Mouse (Mus musculus): ENCODE results near the gene Sarm1. TPM values are rescaled to one million over a fixed set of nuclear protein-coding genes. Genes with fewer than 3 reads are reported as not detected.
A peak's percentile ranks its signal among the peaks of the same experiment; 100 is the strongest.

Gene Sarm1
- total RNA-seq, 1 experiment from 2014 or later: 0.23 TPM

DNA sequence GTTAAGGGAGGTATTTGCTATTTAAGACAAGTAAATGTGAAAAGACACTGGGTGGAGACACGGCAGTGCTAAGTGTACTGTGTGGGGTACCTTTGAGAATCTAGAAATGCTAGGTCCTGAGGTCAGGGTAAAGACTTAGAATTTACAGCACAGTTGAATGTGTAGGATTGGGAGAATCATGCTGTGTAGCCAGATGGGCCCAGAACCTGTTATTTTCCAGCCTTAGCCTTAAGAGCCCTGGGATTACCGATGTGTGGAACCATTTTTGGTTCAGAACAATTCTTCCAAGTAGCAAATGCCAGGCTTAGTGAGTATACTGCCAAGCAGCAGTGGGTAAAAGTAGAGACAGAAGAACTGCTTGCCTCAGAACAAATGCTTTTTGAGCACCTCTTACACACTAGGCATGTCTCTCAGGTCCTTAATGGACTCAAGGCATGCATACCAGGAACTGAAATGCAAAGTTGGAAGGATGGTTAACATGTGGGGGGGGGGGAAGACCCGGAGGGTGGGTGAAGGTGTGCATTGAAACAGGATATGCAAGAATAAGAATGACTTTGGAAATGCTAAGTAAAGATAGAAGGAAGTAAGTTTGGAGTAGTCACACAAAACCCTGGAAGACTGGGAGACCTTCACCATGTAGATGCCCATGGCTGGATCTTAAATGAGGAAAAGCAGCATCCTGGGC is 15.7 kb upstream of the Sarm1 start:
- no peak for ATAC-seq (ENCODE audit: extremely low read depth, insufficient number of reproducible peaks, low FRiP score, poor library complexity, severe bottlenecking)

DNA sequence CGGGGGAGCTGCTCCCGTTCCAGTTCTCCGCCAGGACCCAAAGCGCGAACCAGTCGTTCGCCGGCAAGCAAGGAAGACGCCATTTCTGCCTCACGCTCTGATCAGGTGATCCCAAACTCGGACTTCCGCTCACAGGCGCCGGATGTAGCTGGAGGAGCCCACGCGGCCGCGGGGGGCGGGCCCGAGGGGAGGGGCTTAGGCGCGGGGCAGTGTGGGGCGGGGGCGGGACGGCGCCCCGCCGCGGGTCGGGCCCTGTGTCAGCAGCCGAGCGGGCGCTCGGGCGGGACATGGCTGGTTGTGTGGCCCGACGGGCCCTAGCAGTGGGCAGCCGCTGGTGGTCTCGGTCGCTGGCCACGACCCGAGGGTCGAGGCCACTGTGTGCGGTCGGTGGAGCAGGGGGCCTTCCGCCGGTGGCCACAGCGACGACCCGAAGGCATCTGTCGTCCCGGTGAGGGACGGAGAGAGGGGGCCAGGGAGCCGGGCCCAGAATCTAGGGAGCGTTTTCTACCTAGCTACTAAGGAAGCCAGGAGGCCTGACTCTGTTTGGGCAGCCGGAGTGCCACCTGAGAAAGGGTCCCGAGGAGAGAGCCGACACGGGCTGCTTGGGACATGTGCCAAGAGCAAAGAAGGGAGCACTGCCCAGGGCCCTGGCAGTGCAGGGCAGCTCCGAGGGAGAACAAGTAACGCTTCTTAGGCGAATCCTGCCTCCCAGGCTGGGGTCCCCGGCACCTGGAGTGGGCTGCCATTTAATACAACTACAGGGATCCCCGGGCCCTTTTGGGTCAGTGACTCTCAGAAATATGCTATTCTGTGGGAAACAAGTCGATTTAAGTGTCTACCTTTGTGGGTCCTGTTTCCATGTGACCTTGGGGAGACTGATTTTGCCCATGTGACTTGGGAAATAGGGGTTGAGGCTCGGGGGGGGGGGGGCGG is 14.7 kb upstream of the Sarm1 start, which contains the start of the genes Tmem199 and Poldip2:
TSS of gene Tmem199 (minus strand) at position 148 of the 933 bp plus-strand sequence.
TSS of gene Poldip2 (plus strand) at position 169 of the 933 bp plus-strand sequence.
- peak; percentile 91 for ATAC-seq (ENCODE audit: extremely low read depth, insufficient number of reproducible peaks, low FRiP score, poor library complexity, severe bottlenecking)

DNA sequence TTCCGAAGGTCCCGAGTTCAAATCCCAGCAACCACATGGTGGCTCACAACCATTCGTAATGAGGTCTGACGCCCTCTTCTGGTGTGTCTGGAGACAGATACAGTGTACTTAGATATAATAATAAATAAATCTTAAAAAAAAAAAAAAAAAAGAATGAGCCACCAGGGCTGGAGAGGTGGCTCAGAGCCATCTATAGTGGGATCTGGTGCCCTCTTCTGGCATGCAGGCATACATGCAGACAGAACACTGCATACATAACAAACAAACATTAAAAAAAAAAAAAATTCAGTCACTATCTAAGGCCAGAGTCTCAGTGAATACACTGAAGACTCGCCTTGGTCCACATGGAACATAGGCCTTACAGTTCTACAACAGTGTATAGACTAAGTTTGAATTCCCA is 11.6 kb upstream of the Sarm1 start:
- no peak for ATAC-seq (ENCODE audit: extremely low read depth, insufficient number of reproducible peaks, low FRiP score, poor library complexity, severe bottlenecking)

DNA sequence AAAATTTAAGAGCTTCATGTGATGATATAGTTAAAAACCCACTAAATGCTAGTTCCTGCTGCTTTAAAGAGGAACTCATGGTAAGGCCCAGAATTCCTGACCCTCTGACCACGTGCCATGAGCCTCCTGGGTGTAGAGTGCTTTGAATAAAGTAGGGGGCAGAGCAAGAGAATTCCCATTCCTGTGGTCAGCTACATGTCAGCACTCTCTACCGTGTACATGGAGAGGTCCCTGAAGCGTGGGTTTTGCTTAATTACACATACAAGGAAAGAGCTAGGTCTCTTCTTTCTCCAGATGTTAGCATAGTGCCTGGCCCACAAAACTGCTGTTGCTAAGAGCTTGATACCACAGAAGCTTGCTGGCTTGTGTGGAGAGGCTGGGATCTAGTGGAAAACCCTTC is 7.9 kb upstream of the Sarm1 start:
- ATAC-seq (ENCODE audit: extremely low read depth, insufficient number of reproducible peaks, low FRiP score, poor library complexity, severe bottlenecking): no peak

DNA sequence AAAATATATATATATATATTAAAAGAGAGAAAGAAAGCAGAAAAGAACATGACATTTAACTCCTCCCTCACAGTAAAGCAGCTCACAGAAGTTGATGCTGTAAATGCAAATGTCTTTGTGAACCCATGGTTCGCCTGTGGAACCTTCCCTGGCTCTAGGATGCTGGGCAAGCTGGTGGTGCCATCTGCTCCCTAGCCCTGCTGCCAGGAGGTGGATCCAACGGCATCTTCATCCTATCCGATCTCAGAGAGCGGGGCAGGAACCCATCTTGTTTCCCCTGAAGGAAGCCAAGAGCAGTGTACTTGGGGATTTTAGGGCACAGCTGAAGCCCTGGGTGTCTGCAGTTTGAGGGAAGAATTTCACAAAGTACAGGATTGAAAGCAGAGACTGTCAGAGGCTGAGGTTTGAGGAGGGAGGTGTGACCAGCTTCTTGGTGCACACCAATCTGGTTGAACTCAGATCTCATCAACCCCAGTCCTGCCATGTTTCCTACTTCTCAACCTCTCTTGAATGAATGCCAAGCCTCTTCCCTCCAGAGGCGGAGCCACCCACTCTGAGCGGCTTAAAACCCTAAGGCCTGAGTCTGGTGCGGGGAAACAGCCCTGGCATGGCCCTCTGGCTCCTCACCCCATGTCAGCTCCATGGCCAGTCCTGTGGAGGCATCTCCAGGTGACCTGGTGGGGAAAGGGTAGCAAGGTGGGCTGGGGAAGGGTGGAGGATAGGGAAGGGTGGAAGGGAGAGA is 5.5 kb upstream of the Sarm1 start, which contains the start of gene Sebox:
TSS of gene Sebox (plus strand) at position 539 of the 742 bp plus-strand sequence.
- no peak for ATAC-seq (ENCODE audit: extremely low read depth, insufficient number of reproducible peaks, low FRiP score, poor library complexity, severe bottlenecking)

DNA sequence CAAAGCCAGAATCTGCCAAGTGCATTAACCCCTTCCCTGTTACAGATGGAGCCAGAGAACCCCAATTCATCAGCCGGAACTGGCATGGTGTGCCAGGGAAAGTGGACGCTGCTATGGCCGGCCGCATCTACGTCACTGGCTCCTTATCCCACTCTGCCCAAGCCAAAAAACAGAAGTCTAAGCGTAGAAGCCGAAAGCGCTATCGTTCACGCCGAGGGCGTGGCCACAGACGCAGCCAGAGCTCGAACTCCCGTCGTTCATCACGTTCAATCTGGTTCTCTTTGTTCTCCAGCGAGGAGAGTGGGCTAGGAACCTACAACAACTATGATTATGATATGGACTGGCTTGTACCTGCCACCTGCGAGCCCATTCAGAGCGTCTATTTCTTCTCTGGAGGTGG is 4.0 kb upstream of the Sarm1 start:
- ATAC-seq (ENCODE audit: extremely low read depth, insufficient number of reproducible peaks, low FRiP score, poor library complexity, severe bottlenecking): no peak

DNA sequence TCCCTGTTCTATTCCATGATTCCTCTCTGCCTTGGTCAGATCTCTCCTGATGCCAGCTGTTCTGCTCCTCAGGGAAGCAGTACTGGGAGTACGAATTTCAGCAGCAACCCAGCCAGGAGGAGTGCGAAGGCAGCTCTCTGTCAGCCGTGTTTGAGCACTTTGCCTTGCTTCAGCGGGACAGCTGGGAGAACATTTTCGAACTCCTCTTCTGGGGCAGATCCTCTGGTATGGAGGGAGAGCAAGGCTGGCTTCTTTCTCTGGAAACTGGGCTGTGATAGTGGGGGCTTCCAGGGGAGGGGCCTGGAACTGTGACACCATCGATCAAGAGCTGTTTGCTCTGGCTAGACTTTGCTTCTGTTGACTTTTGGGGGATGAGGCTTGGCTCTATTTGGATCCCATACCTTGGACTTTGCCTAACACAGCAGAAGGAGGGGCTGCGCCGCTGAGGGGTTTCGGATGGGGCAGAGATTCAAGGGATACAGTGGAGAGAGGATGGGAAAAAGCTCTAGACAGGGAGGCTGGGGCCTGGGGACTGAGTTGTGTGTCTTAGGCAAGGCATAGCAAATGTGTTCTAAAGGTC is 3.2 kb upstream of the Sarm1 start:
- no peak for ATAC-seq (ENCODE audit: extremely low read depth, insufficient number of reproducible peaks, low FRiP score, poor library complexity, severe bottlenecking)

DNA sequence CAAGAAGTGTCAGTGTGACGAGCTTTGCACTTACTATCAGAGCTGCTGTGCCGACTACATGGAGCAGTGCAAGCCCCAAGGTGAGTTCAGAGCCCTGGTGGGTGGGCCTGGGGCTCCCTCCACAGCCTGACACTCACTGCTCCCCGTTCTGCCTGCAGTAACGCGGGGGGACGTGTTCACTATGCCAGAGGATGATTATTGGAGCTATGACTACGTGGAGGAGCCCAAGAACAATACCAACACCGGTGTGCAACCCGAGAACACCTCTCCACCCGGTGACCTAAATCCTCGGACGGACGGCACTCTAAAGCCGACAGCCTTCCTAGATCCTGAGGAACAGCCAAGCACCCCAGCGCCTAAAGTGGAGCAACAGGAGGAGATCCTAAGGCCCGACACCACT is 2.0 kb upstream of the Sarm1 start:
- no peak for ATAC-seq (ENCODE audit: extremely low read depth, insufficient number of reproducible peaks, low FRiP score, poor library complexity, severe bottlenecking)

DNA sequence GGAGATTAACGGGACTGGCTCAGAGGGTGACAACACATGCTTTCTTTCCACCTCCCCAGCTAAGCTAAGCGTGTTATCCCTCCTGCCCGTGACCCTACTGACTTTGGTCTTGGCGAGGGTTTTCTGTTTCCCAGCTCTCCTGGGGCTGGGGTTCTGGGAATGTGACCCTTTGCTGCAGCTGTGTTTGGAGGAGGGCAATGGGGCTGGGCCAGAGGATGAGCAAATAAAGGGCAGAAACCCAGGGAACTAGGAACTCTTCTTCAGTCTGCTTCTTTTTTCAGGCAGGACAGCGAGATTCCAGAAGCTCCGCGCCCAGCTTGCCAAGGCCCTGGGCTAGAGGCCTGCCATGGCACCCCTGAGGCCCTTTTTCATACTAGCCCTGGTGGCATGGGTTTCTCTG is 1.4 kb upstream of the Sarm1 start, which contains the start of gene Vtn:
TSS of gene Vtn (plus strand) at position 88 of the 400 bp plus-strand sequence.
- no peak for ATAC-seq (ENCODE audit: extremely low read depth, insufficient number of reproducible peaks, low FRiP score, poor library complexity, severe bottlenecking)

DNA sequence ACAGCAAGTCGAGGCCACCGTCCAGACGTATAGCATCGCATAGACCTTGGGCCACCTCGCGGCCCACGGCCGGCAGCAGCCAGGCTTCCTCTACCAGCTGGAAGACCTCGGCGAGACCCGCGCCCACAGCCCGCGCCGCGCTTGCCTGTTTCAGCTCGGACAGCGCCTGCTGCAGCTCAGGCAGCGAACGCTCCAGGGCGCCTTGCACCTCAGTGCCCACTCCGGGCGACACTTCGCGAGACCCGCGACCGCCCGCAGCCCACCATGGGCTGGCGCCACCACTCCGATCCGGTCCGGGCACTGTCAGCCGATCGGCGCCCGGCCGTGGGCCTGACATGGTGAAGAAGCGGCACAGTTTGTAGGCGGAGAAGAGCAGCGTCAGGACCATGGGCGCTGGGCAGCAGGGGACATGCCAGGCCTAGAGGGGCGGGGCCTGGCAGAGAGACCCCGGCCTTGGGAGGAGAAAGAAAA is 448 bp downstream of the Sarm1 start:
- ATAC-seq (ENCODE audit: extremely low read depth, insufficient number of reproducible peaks, low FRiP score, poor library complexity, severe bottlenecking): no peak

DNA sequence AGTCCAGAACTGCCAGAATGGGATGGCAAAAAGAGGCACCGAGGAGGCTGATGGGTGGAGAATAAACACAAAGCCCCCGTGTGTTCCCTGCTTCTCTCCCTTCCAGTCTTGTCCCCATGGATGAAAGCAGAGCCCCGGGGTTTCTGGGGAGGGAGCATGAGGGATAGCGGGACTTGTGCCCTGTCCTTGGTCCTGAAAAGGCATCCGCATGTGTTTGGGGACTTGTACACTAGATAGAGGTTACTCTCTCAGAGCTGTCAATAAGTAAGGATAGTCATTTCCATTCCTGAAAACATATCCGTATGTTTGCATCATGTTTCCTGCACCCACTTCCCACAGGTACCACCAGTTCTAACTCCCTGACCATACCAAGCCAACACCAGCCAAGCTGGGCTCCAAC is 1.6 kb downstream of the Sarm1 start:
- ATAC-seq (ENCODE audit: extremely low read depth, insufficient number of reproducible peaks, low FRiP score, poor library complexity, severe bottlenecking): no peak

DNA sequence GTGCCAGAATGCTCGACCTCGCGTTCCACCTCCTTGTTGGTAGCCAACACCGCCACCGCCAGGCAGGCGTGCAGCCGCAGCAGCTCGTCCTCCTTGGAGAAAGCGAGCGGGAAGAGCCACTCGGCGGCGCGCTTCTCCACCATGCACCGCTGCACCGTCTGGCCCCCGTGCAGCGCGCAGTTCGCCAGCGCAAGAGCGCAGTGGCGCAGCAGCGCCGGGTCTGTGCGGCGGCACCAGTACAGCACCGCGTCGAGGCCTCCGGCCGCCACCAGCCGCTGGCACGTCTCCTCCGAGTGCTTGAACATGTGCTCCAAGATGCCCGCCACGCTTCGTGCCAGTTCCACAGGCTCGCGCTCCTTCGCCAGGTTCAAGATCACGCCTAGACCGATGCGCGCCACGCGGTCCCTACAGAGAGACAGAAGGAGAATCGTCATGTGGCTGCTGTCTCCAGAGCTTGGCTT is 6.7 kb downstream of the Sarm1 start:
- no peak for ATAC-seq (ENCODE audit: extremely low read depth, insufficient number of reproducible peaks, low FRiP score, poor library complexity, severe bottlenecking)

DNA sequence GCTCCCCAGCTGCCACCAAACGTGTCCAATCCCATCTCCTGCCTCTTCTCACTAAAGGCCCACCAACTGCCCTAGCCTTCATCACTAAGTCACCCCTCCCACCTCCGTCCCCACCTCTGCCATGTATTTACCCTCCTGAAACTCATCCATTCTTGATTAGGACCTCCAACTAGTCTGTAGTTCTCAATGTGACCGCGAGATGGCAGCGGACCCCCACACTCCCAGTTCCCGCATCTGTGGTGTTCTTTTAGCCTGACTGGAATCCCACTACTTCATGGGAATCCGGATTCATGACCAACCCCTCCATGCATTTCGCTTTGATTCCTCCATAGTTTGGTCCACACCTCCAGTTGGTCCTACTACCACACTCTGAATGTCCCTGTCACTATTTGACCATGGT is 9.4 kb downstream of the Sarm1 start:
- ATAC-seq (ENCODE audit: extremely low read depth, insufficient number of reproducible peaks, low FRiP score, poor library complexity, severe bottlenecking): 0 out of 2 replicates have a peak, but pooled peaks have one; percentile 46

DNA sequence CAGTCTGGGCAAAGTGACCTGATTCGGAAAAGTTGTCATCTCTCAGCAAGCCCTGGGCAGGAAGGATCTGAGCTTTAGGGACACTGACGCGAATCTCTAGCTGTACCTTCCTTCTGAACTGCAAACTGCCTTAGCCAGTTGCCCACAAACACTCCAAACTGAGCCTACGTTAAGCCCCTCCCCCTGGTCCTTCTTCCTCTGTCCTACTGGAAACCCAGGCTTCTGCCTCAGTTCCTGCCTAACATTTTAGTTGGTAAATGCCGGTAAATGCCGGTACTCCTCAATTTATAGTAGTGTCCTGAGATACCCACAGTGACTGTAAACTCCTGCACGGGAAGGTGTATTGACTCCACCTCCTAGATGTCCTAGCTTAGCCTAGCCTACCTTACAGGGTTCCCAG is 13.9 kb downstream of the Sarm1 start:
- no peak for ATAC-seq (ENCODE audit: extremely low read depth, insufficient number of reproducible peaks, low FRiP score, poor library complexity, severe bottlenecking)

DNA sequence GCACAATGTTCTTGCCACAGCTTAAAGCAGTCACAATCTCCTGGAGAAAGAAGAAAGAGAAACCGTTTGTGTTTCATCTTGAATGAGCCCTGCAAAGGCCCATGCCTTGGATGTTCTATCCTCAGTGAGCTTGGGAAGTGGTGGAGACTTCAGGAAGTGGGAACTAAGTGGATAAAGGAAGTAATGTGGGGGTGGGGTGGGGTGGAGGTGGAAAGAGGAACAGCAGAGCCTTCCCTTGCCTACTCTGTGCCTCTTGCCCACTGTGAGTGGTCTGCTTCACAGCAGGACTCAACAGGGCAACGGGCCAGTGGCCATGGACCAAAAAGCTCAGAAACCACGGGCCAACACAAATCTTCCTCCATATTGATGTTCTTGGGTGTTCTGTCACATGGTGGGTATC is 22.3 kb downstream of the Sarm1 start:
- ATAC-seq (ENCODE audit: extremely low read depth, insufficient number of reproducible peaks, low FRiP score, poor library complexity, severe bottlenecking): no peak

DNA sequence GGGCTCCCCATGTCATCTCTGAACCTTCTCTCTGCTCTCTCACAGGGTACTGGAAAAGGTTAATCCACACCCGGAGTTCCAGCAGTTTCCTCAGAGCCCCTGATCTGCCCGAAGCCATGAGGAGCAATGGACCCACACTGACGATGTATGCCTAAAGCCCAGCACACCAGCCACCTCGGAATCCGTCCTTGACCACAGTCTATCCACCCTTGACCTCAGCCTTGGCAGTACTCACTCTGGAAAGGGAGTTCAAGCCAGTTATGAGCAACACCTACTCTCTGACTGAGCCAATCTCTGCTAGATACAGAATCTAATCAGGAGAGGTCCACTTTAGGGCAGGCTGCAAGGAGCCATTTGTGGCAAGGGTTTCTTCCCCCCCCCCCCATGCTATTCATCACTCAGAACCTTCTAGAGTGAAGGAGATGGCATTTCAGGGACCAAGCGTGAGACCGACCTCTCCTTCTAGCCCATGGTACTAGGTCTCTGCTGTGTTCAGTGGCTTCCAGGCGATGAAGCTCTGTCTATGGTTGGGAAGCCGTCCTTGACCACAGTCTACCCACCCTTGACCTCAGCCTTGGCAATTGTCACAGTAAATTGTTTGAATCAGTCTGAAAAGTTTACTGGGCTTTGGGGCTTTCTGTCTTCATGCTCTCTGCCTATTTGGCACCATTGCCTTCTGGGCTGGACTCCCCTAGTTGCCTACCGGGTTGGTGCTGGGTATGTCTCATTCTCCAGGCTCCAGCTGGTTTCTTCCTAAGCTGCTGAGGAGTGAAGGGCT is 26.0 kb downstream of the Sarm1 start:
- no peak for ATAC-seq (ENCODE audit: extremely low read depth, insufficient number of reproducible peaks, low FRiP score, poor library complexity, severe bottlenecking)

DNA sequence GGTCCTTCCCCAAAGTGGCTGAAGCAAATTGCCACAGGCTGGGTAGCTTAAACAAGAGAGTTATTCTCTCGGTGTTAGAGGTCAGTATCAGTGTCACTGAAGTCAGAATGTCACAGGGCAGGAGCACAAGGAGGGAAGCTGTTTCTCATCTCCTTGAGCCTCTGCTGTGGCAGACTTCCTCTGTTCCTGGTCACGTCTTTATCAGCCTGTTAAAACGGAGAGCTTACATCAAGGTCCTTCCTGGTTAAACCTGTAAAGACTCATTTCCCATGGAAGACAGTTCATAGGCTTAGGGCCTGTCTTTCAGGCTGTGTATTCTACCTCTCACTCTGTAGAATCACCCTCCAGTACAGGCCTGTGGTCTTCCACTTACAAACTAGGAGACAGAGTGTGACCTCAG is 29.6 kb downstream of the Sarm1 start:
- no peak for ATAC-seq (ENCODE audit: extremely low read depth, insufficient number of reproducible peaks, low FRiP score, poor library complexity, severe bottlenecking)

DNA sequence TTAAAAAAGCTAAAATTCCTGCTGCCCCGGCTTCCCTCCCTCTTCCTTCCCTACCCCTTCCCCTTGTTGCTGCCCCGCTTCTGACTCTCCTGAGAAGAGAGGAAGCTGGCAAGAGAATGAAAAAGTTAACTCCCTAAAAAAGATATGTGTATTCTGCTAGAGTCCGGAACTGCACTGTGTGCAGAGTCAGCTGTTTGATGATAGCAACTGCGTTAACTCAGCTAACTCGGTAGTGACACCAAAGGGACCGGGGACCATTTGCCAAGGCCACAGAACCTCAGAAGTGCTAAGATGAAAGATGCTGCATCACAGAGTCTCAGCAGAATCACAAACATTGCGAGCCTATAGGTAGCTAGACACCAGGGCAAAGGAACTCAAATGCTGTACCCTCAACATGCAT is 30.0 kb downstream of the Sarm1 start:
- no peak for ATAC-seq (ENCODE audit: extremely low read depth, insufficient number of reproducible peaks, low FRiP score, poor library complexity, severe bottlenecking)
